Mouse (Mus musculus) cortical plate, adult 2 months (tissue): ENCODE measurements around the gene Ing4. TPM values are rescaled to one million over a fixed set of nuclear protein-coding genes. Genes with fewer than 3 reads are reported as not detected.

Experiments used
- H3K27ac ChIP-seq: fragments of 200-500 bp; 2 replicates; pipeline ENCODE4 v1.5.1; 2012; ENCODE audit warnings: low read length, control low read depth, inconsistent platforms; ENCODE audit not compliant: insufficient read depth
- H3K4me1 ChIP-seq: fragments of 200-500 bp; 2 replicates; pipeline ENCODE4 v1.6.1; 2011; ENCODE audit warnings: low read length; ENCODE audit not compliant: control insufficient read depth, insufficient read depth
- H3K4me3 ChIP-seq: fragments of 200-500 bp; 2 replicates; pipeline ENCODE4 v1.5.1; 2011; ENCODE audit warnings: mild to moderate bottlenecking, low read length, control low read depth; ENCODE audit not compliant: insufficient read depth
- CTCF ChIP-seq: fragments of 200-500 bp; IDR thresholded peaks from 2 replicates; pipeline ENCODE4 v1.5.1; 2011; ENCODE audit warnings: mild to moderate bottlenecking, control low read depth, low read length; ENCODE audit not compliant: insufficient read depth; ENCODE audit errors: extremely low read depth
- POLR2A ChIP-seq: fragments of 200-500 bp; IDR thresholded peaks from 2 replicates; pipeline ENCODE4 v1.6.1; 2011; ENCODE audit warnings: mild to moderate bottlenecking, low read length, control low read depth; ENCODE audit not compliant: insufficient read depth; ENCODE audit errors: extremely low read depth
- polyA plus RNA-seq: library from polyadenylated mRNA; depleted of rRNA; stranded (reverse); fragments of >200 nt; gene quantifications from 2 replicates; pipeline ENCODE4 v1.2.3, GENCODE M21; 2012

Gene Ing4
- polyA plus RNA-seq, 1 experiment: 69.7 TPM

DNA sequence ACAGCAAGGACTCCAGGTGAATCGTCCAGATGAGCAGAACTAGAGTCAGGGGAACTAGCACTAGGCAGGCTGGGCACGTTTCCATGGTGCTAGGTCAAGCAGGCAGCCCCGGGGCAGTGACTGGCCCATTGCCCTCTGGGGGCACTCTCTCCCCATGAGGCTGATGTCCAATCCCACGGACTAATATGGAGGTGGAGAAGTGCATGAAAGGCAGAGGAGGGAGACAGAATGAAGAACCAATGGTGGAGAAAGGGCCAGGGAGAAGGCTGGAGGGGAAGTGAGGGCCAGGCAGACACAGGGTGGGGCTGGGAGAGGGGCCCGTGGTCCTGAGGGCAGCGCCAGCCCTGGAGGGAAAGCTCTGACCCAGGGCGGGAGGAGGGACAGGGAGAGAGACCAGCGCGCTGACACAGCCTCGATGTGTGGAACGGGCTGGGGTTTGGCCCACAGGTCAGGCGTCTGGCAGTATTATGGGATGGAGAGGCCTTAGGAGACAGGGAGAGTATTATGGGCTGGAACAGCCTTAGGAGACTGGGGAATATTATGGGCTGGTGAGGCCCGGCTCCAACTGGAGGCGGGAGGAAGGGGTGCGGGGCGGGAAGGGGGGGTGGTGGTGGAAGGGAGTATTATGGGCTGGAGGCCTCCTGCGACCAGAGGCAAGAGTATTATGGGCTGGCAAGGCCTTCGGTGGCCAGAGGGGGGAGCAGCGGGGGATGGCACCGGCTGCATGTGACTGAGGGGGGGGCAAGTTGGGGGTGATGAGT is 49.2 kb downstream of the Ing4 start:
- no peak overlapping the region for H3K4me3 ChIP-seq

DNA sequence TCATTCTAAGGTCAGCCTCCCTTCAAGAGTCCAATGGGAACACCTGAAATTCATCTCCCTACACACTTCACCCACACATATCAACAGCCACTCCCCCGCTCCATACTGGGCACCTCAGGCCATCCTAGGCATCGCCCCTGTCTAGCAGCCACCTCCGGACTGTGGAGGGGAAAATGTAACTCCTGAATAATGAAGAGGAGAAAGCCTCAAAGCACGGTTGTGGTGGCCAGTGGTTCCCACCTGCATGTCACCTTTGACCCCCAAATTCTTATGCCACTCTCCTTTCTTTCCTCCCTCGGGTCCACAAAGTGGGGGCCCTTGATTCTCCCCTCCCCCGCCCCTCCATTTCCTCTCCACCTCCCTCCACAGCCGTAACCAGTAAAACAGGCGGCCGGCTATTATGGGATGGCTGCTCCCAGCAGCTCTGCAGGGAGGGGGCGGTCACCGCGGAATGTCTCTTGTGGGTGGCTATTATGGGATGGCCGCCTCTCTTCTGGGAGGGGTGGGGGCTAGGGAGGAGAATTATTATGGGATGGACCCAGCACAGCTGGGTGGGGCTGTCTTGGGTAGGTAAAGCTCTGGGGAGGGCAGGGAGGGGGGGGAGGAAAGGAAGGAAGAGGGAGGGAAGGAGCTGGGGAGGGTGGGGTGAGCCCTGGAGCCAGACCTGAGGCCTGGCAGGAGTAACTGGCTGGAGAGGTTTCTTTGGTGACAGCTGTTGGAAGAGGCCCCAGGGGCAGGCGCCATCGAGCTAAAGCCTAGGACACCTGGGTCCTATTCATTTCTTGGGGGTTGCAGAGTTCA is 50.2 kb downstream of the Ing4 start:
- no peak for TF ChIP-seq POLR2A
- no peak for TF ChIP-seq CTCF
- peak overlapping the region; percentile 88 for H3K27ac ChIP-seq

More for the DNA sequence above, 49.2 kb downstream of the Ing4 start:
- 0 out of 2 replicates have a peak, but pooled peaks have one; percentile 30 for TF ChIP-seq POLR2A
- no peak for TF ChIP-seq CTCF
- peaks cover 7% of the 10 kb centered on the region for H3K4me1 ChIP-seq
- H3K27ac ChIP-seq: peak overlapping the region; percentile 92

DNA sequence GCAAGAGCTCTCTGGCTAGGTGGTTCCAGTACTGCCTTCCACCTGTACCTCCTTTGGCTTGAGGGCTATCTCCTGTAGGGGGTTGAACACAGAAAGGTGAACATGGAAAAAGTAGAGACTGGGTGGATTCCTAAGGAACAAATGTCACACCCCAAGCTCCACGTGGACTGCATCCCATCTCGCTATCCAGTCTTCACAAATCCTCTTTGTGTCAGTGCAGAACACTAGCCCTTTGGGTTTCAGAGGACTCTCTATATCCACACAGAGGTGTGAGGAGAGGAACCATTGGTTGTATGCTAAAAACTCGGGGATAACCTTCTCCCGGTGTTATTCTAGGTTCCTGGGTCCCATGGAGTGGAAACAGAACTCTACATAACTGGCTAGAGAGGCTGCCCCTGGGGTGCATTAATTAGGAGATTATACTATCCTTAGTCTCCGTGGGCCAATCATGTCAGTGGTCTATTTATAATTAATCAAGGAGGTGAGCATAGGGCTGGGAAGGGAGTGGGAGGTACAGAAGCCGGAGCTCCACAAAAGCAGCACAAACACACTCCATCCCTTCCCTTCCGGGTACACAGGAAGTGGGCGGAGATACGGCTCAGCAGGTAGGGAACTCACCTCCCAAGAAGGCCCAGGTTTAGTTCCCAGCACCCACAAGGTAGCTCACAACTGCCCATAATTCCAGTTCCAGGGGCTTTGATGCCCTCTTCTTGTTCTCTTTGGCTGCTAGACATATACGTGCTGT is 51.0 kb downstream of the Ing4 start:
- TF ChIP-seq CTCF: no peak
- no peak for TF ChIP-seq POLR2A
- Histone ChIP-seq H3K27ac (peak overlapping the region; percentile 22), H3K4me1 (peaks cover 9% of the 10 kb centered on the region), H3K4me3 (no peak overlapping the region)

More for the DNA sequence above, 50.2 kb downstream of the Ing4 start:
- H3K4me3 ChIP-seq: no peak overlapping the region
- peaks cover 7% of the 10 kb centered on the region for H3K4me1 ChIP-seq

DNA sequence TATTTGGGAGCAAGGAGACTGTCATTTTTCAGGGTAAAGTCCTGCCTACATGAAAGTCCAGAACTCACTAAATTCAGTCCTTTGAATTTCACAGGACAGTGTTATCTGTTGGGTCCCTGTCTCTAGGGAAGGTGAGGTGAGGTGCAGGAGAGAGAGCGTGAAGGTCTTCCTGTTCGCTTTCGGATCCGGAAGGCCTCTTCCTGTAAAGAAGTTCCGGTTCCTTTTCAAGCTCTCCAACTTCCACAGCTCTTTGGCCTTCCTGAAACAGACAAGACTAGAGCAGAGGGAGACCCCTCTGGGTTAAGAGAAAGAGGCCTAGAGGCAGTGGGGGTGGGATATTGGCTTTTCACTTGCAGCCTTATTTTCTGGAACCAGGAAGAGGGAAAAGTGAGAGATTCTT is 52.8 kb downstream of the Ing4 start:
- no peak overlapping the region for H3K4me3 ChIP-seq
- peaks cover 9% of the 10 kb centered on the region for H3K4me1 ChIP-seq
- H3K27ac ChIP-seq: no peak overlapping the region
- TF ChIP-seq CTCF (no peak), POLR2A (no peak)

DNA sequence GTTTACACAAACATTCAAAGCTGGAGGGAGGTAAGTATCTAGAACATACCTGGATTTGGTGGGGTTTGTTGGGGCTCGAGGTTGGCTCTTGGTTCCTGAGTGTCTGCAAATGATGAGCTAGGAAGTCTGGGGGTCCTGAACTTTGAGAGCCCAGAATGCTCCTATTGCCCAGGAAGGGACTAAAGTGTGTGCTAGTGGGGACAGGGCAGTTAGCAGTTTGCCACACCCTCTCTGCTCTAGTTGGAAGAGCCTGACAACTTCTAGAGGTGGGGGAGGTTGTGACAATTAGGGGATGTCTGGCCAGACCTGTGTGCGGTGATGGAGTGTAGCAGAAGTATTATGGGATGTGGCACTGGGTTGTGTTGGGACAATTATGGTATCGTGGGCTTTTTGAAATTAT is 55.3 kb downstream of the Ing4 start:
- H3K4me1 ChIP-seq: peaks cover 17% of the 10 kb centered on the region
- no peak overlapping the region for H3K27ac ChIP-seq
- H3K4me3 ChIP-seq: no peak overlapping the region
- TF ChIP-seq POLR2A (no peak), CTCF (no peak)

DNA sequence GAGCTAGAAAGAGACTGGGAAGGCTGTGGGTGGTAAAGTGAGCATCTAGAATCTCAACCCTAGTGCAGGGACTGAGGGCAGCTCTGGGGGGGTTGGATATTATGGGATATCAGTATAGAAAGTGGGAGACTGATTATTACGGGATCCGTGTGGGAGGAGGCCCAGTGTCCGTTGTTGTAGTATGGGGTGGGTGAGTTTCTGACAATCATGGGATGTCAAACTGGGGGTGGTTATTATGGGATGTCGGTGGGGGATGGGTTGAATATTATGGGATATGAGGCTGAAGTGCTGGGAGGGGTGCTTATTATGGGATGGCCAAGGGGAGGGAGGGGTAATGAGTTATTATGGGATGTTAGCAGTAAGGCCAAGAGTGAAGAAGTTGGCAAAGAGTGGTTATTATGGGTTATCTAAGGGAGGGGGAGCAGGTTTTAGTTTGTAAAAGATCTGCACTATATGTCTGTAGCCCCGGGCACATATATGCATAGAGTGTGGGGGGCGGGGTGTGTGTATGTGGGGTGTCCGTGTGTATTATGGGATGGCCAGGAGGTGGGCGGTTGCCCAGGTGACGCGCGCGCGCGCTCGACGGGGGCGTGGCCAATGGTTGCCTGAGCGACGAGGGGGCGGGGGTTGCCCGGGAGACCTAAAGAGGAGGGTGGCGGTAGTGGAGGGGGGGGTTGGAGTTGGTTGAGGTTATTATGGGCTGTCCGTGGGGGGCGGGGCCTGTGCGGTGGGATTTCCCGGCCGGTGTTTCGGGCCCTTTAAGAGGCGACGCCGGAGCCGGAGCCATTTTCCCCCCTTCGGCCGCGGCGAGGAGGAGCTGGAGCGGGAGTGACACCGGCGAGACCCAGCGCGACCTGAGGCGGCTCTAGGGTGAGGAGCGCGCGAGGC is 56.1 kb downstream of the Ing4 start, which contains the start of gene Chd4:
Gene Chd4, plus strand, starts transcription at position 591 of the 888 bp plus-strand sequence.
- H3K4me3 ChIP-seq: peak within 1 kb of the TSS; percentile 94
- peak within 1 kb of the TSS; percentile 90 for H3K27ac ChIP-seq
- peaks cover 17% of the 10 kb centered on the region for H3K4me1 ChIP-seq
- TF ChIP-seq POLR2A (peak; percentile 86), CTCF (no peak)

DNA sequence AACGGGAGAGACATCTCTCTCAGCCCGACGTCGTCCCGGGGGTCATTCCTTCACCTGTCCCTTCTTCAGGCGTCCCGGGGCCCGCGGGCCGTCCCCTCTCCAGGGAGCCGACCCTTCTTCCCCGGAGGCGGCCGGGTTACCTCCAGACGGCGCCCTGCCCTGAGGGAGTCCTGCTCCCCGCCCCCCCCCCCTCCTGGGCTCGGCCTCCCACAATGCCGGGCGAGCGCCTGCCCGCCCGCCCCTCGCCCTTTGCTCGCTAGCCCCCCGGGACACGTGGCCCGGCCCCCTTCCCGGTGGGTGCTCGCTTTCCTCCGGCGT is 56.7 kb downstream of the Ing4 start:
- TF ChIP-seq POLR2A (no peak), CTCF (no peak)
- Histone ChIP-seq H3K4me3 (peak overlapping the region; percentile 94), H3K4me1 (peaks cover 19% of the 10 kb centered on the region), H3K27ac (peak overlapping the region; percentile 90)

DNA sequence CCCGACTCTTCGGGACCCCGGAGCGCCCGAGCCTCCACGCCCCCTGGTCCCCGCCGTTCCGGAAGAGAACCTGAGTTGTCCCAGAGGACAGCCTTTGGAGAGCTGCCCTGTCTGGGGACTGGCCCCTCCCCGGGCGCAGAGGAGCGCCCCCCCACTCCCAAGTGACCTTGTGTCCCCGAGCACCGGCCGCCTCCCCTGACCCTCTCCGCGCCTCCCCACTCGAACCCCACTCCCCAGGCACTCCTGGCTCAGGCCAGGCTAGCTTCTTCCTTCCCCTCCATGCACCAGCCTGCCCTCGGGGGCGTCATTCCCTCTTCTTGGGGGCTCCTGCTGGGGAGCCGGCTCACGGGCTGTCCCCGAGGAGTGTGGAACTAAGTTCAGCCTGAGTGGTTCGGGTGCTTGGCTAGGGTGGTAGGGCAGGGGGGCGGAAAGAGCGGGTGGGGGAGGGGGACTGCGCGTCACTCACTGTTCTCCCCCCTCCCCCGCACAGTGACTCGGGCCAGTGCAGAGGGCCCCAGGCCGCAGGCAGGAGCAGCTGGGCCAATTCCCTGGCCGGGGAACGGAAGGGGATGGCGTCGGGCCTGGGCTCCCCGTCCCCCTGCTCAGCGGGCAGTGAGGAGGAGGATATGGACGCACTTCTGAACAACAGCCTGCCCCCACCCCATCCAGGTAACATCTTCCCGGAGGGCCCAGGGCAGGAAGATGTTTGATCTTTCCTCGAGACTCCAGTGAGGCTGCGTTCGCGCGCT is 57.2 kb downstream of the Ing4 start:
- no peak for TF ChIP-seq CTCF
- TF ChIP-seq POLR2A: no peak
- peak overlapping the region; percentile 84 for H3K27ac ChIP-seq
- H3K4me1 ChIP-seq: peaks cover 19% of the 10 kb centered on the region
- H3K4me3 ChIP-seq: peak overlapping the region; percentile 94

DNA sequence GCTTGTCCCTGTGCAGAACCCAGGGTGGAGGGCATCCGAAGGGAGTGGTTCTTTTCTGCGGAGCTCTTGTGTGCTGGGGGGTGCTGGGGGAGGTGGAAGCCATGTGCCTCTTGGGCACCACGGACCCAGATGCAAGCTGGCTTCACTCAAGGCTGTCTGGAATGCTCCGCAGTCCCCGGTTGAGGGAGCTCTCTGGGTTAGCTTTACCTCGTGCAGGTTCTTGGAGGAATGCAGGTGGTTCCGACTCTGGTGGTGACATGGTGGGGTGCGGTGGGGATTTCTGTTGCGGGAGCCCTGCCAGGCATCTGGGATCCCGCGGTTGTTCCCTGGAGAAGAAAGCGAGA is 57.8 kb downstream of the Ing4 start:
- H3K4me1 ChIP-seq: peaks cover 19% of the 10 kb centered on the region
- peak; percentile 15; the same call in 1 of the 2 replicates for TF ChIP-seq POLR2A
- TF ChIP-seq CTCF: no peak
- H3K27ac ChIP-seq: peak overlapping the region; percentile 84
- H3K4me3 ChIP-seq: peak overlapping the region; percentile 94
